Mouse (Mus musculus) gastrocnemius, postnatal 4 days (tissue): ENCODE results near the gene 2900026A02Rik. TPM values are rescaled to one million over a fixed set of nuclear protein-coding genes. Genes with fewer than 3 reads are reported as not detected.
A peak's percentile ranks its signal among the peaks of the same experiment; 100 is the strongest.
"Not testable (repeated sequence)": the region's sequence is repeated elsewhere in the genome, so short reads cannot be mapped to it uniquely, and the experiment has no call there.

Experiments used
- DNase-seq, 2 experiments: peaks; one replicate each; pipeline ENCODE4 v3.0.0; 2021 to 2022; ENCODE audit warnings: low spot score in 2 of 2, mixed read lengths in 2 of 2
- total RNA-seq, 2 experiments: library from RNA; stranded (reverse); gene quantifications; 2 replicates each; pipeline ENCODE4 v1.2.3; 2021

2900026A02Rik gene
- total RNA-seq, 2 experiments from 2014 or later: 50.3 to 50.7 TPM

GRCm38 (mm10) chr5:113126476-113126875, 94.6 kb downstream of the 2900026A02Rik start:
- no peak for DNase-seq

GRCm38 (mm10) chr5:113123693-113124092, 97.3 kb downstream of the 2900026A02Rik start:
- no peak for DNase-seq

GRCm38 (mm10) chr5:113122326-113123054, 98.5 kb downstream of the 2900026A02Rik start:
- DNase-seq: no peak

- no peak for DNase-seq
Measured at GRCm38 (mm10) chr5:113121591-113121875, 99.5 kb downstream of the 2900026A02Rik start.

GRCm38 (mm10) chr5:113120741-113121590, 100.1 kb downstream of the 2900026A02Rik start:
- no peak for DNase-seq

GRCm38 (mm10) chr5:113119861-113120465, 101.1 kb downstream of the 2900026A02Rik start:
- no peak for DNase-seq

GRCm38 (mm10) chr5:113119291-113119690, 101.7 kb downstream of the 2900026A02Rik start:
- no peak for DNase-seq

- DNase-seq: peak in 1 of 2 experiments; percentile 8
Measured at GRCm38 (mm10) chr5:113118695-113119094, 102.3 kb downstream of the 2900026A02Rik start.

GRCm38 (mm10) chr5:113117361-113117760, 103.7 kb downstream of the 2900026A02Rik start:
- no peak for DNase-seq

GRCm38 (mm10) chr5:113115896-113116295, 105.1 kb downstream of the 2900026A02Rik start:
- no peak for DNase-seq

- DNase-seq: no peak
Measured at GRCm38 (mm10) chr5:113114264-113115225, 106.5 kb downstream of the 2900026A02Rik start.

- no peak for DNase-seq
Measured at GRCm38 (mm10) chr5:113113120-113113519, 107.9 kb downstream of the 2900026A02Rik start.

GRCm38 (mm10) chr5:113111336-113111735, 109.7 kb downstream of the 2900026A02Rik start:
- DNase-seq: no peak

- no peak for DNase-seq
Measured at GRCm38 (mm10) chr5:113110929-113111328, 110.1 kb downstream of the 2900026A02Rik start.

- DNase-seq: not testable (repeated sequence)
Measured at GRCm38 (mm10) chr5:113109651-113110050, 111.4 kb downstream of the 2900026A02Rik start.

GRCm38 (mm10) chr5:113108165-113108764, 112.8 kb downstream of the 2900026A02Rik start:
- no peak for DNase-seq

- DNase-seq: no peak
Measured at GRCm38 (mm10) chr5:113107709-113108108, 113.3 kb downstream of the 2900026A02Rik start.

GRCm38 (mm10) chr5:113106594-113106993, 114.4 kb downstream of the 2900026A02Rik start:
- DNase-seq: no peak

- no peak for DNase-seq
Measured at GRCm38 (mm10) chr5:113105481-113105880, 115.6 kb downstream of the 2900026A02Rik start.

GRCm38 (mm10) chr5:113105035-113105434, 116.0 kb downstream of the 2900026A02Rik start:
- no peak for DNase-seq
